Mouse (Mus musculus): ENCODE data around the gene Rasal2.
"Not testable (repeated sequence)": the region's sequence is repeated elsewhere in the genome, so short reads cannot be mapped to it uniquely, and the experiment has no call there.

Gene Rasal2

DNA sequence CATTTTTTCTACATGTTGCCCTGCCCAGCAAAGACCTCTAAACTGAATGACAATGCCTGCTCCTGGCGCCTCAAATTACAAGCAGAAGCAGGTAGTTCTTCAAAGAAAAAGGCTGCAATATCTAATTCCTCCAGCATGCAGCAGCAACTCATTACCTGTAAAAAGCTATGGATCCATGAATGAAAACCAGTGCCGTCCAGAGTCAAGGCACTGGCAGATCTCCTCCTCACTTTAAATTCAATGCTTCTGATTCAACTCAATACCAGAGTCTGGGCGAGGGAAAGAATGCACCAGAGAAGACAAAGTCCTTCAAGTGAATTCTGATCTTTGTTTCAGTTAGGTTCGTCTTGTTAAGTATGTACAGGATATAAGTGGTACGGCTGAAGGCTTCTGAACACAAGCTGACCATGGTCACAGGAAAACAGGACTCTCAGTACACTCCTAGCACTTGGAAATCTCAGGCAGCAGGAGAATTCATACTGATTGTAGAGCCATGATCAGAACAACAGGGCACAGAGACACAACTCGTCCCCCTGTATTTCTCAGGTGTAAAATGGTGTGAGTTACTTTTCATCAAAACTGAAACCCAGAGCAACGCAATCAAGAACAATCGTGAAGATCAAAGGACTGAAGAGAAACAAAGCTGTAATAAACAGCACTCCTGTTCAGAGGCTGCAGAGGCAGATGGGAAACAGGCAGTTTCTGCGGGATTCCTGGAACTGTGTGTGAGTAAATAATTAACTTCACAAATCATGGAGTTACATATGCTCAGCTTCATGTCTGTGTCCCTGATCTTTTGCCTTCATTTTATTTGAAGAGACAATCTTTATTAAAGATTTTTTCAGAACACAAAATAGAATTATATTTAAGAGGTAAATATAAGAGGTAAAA, 158.6 kb downstream of the Rasal2 start:
- Histone ChIP-seq H3K36me3 (ENCODE audit: control insufficient read depth, insufficient read depth, low read length, poor library complexity, severe bottlenecking) (no peaks in the 10 kb centered on the region), H3K27me3 (ENCODE audit: control insufficient read depth, insufficient read depth, low read length, poor library complexity, severe bottlenecking) (no peaks in the 10 kb centered on the region)
- no peak for DNase-seq (ENCODE audit: low read depth, low spot score)

DNA sequence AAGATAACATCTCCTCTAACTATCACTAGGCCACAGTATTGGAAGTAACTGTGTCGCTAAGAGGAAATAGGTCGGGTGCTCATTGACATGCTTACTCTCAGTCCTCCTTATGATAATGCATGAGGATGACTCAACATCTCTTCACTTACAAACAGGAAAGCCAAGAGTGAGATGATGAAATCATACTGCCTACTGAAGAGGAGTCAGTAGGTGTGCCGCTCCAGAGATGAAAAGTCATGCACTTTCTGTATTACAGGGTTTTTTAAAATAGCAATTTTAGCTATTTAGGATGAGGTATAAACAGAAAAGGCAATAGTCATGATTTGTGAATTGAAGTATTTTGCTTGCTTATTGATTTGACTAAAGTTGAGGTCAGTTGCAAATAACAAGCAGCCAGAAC, 164.3 kb downstream of the Rasal2 start:
- H3K27me3 ChIP-seq (ENCODE audit: control insufficient read depth, insufficient read depth, low read length, poor library complexity, severe bottlenecking), result no peaks in the 10 kb centered on the region
- no peaks in the 10 kb centered on the region for H3K36me3 ChIP-seq (ENCODE audit: control insufficient read depth, insufficient read depth, low read length, poor library complexity, severe bottlenecking)
- no peak for DNase-seq (ENCODE audit: low read depth, low spot score)

DNA sequence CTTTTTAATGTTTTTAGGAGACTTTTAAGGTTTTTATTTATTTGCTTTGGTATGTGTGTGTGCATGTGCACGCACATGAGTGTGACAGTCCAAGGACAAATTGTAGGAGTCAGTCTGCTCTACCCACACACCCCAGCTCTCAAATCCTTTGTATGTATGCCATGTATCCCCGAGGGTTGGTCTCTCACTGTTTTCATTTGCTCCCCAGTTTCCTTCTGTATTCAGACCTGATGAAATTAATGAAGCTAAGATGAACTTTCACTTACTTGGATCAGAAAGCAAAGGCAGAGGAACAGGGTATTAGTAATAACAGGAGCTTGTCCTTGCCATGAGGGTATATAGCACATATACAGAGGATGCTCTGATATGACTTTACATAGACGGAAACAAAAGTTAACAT, 165.1 kb downstream of the Rasal2 start:
- no peaks in the 10 kb centered on the region for H3K27me3 ChIP-seq (ENCODE audit: control insufficient read depth, insufficient read depth, low read length, poor library complexity, severe bottlenecking)
- H3K36me3 ChIP-seq (ENCODE audit: control insufficient read depth, insufficient read depth, low read length, poor library complexity, severe bottlenecking), result no peaks in the 10 kb centered on the region
- no peak for DNase-seq (ENCODE audit: low read depth, low spot score)

DNA sequence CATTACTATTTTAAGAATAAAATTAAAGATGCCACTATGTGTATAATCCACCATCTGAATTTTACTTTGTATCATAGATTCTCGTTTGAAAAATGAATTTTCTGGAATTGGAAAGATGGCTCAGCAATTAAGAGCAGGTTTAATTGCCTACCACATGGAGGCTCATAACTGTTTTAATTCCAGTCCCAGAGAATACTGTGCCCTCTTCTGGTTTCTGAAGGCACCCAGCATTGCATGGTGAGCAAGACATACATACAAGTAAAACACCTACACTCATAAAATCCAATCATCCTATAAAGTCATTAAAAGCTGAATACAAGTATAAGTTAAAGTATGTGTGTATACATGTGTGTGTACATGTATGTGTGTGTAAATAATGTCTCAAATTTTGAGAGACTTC, 165.6 kb downstream of the Rasal2 start:
- Histone ChIP-seq H3K36me3 (ENCODE audit: control insufficient read depth, insufficient read depth, low read length, poor library complexity, severe bottlenecking) (no peaks in the 10 kb centered on the region), H3K27me3 (ENCODE audit: control insufficient read depth, insufficient read depth, low read length, poor library complexity, severe bottlenecking) (no peaks in the 10 kb centered on the region)
- no peak for DNase-seq (ENCODE audit: low read depth, low spot score)

DNA sequence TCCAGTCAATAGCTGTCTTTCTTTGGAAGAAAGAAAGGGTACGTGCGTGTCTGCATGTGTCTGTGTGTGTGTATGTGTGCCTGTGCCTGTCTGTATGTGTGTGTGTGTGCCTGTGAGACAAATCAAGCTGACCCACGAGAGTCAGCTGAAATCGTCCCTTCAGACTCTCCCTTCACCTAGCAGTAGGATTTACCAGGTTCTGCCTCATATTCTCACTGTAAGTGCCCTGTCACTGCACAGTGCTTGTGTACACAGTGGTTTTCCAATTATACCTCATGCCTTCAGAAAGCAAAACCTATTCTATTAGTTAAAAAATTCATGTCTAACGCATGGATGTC, 168.0 kb downstream of the Rasal2 start:
- no peaks in the 10 kb centered on the region for H3K27me3 ChIP-seq (ENCODE audit: control insufficient read depth, insufficient read depth, low read length, poor library complexity, severe bottlenecking)
- DNase-seq (ENCODE audit: low read depth, low spot score), result no peak
- H3K36me3 ChIP-seq (ENCODE audit: control insufficient read depth, insufficient read depth, low read length, poor library complexity, severe bottlenecking), result no peaks in the 10 kb centered on the region

DNA sequence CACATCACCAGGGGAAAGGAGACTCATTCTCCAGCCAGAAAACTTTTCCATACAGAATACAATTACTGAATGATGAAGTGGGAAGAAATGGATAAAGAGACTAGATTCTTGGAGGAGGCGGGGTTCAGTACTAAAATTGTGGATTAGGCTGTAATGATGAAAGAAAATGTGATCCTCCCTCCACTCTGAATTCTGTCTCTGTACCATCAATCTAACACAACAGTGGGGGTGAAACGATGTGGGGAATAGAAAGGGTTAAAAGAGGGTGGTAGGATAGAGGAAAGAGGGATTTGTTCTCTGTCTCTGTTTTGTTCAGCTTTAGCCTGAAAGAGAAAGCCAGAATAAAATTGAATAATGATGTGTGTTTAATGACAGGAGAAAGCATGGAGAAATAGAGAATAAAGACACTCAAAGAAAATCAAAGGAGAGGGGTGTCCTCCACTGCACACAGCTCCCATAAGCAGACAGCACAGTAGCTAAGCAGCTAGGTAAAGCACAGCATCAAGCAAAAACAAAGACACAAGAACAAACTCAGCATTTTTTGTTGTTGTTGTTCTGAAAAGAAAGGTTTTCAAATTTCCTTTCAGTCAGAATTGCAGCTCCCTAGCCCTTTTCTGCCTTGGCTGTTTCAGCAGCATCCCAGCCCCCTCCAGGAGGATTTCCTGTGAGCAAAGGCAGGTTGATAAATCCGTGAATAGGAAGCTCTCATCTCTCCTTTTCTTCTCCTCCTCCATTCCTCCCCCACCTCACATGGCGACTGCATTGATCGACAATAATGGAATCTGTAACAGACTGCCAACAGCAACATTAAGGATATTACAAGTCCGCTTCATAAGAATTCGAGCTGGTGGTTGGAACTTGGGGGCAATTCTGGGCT, 168.6 kb downstream of the Rasal2 start:
- Histone ChIP-seq H3K36me3 (ENCODE audit: control insufficient read depth, insufficient read depth, low read length, poor library complexity, severe bottlenecking) (no peaks in the 10 kb centered on the region), H3K27me3 (ENCODE audit: control insufficient read depth, insufficient read depth, low read length, poor library complexity, severe bottlenecking) (no peaks in the 10 kb centered on the region)
- no peak for DNase-seq (ENCODE audit: low read depth, low spot score)

DNA sequence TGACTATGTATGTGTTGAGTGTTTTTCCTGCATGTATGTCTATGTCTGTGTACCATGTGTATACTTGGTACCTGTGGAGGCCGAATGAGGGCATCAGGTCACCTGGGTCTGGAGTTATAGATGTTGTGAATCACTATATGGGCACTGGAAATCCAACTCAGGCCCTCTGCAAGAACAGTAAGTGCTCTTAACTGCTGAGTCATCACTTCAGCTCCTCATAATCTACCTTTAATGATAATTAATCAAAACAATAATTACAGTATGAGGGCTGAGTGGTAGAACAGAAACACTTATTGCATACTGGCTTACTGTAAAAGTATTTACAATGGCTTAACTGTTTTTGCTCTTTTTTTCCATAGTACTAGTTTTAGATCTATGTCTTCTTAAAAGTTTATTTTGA, 172.7 kb downstream of the Rasal2 start:
- no peak for DNase-seq (ENCODE audit: low read depth, low spot score)
- H3K27me3 ChIP-seq (ENCODE audit: control insufficient read depth, insufficient read depth, low read length, poor library complexity, severe bottlenecking), result no peaks in the 10 kb centered on the region
- H3K36me3 ChIP-seq (ENCODE audit: control insufficient read depth, insufficient read depth, low read length, poor library complexity, severe bottlenecking), result no peaks in the 10 kb centered on the region

DNA sequence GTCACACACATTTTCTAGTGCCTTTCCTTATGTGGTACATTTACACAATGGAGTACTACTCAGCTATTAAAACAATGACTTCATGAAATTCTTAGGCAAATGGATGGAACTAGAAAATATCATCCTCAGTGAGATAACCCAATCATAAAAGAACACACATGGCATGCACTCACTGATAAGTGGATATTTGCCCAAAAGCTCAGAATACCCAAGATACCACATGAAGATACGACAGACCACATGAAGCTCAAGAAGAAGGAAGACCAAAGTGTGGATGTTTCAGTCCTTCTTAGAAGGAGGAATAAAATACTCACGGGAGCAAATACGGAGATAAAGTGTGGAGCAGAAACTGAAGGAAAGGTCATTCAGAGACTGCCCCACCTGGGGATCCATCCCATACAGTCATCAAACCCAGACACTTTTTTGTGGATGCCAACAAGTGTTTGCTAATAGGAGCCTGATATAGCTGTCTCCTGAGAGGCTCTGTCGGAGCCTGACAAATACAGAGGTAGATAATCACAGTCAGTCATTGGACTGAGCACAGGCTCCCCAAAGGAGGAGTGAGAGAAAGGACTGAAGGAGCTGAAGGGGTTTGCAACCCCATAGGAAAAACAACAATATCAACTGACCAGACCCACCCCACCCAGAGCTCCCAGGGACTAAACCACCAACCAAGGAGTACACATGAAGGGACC, 175.6 kb downstream of the Rasal2 start:
- DNase-seq (ENCODE audit: low read depth, low spot score); H3K27me3 ChIP-seq (ENCODE audit: control insufficient read depth, insufficient read depth, low read length, poor library complexity, severe bottlenecking); H3K36me3 ChIP-seq (ENCODE audit: control insufficient read depth, insufficient read depth, low read length, poor library complexity, severe bottlenecking): not testable (repeated sequence)

DNA sequence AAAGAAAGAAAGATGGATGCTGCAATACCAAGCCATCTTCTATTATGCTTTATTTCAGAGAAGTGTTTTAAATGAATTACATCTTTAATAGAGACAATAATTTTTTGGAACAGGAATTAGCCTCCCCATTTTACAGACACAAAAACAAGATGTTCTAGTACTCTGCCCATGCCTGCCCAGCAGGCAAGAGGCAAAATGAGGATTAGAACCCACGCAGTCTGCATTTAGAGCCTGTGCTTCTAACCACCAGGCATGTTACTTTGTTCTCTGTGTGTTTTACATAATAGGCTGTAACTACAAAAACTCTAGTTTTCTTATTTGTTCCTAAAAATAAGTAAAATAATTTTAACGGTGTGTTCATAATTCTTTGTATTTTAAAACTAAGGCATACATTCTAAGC, 178.9 kb downstream of the Rasal2 start:
- DNase-seq (ENCODE audit: low read depth, low spot score), result no peak
- Histone ChIP-seq H3K27me3 (ENCODE audit: control insufficient read depth, insufficient read depth, low read length, poor library complexity, severe bottlenecking) (no peaks in the 10 kb centered on the region), H3K36me3 (ENCODE audit: control insufficient read depth, insufficient read depth, low read length, poor library complexity, severe bottlenecking) (no peaks in the 10 kb centered on the region)

DNA sequence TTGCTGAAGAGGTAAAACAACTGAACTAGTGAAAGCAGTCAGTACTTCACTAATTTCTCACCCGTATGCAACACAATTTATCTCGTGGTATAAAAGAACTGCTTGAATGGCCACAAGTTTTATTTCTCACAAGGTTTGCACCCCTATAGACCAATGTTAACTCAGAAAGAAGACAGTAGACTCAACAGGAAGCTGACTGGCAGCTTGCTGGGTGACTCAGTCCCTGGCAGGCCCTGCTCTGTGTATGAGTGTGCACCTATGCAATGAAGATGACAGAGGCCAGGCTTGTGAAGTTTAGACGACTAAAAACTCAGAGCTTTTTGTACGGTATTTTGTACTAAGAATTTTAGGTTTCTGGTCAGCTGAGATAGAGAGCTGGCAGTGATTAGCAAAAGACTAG, 180.0 kb downstream of the Rasal2 start:
- Histone ChIP-seq H3K27me3 (ENCODE audit: control insufficient read depth, insufficient read depth, low read length, poor library complexity, severe bottlenecking) (no peaks in the 10 kb centered on the region), H3K36me3 (ENCODE audit: control insufficient read depth, insufficient read depth, low read length, poor library complexity, severe bottlenecking) (no peaks in the 10 kb centered on the region)
- DNase-seq (ENCODE audit: low read depth, low spot score), result no peak

DNA sequence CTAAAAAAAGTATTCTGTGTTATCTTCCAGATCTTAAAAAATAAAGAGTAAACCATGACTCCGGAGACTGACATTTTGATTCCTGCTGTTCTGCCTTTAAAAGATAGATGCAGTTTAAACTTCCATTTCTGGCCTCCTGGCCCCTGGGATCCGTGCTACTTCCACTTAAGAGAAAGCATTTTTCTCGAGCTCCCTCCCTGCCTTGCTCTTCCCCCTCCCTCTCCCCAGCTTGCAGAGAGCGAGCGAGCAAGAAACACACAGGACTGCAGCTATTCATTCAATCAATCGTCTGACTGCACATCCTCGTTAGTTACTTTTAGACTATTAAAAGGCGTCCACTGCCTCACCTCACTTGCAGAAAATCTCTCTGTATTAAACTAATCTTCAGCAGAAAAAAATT, 181.4 kb downstream of the Rasal2 start:
- no peaks in the 10 kb centered on the region for H3K27me3 ChIP-seq (ENCODE audit: control insufficient read depth, insufficient read depth, low read length, poor library complexity, severe bottlenecking)
- DNase-seq (ENCODE audit: low read depth, low spot score), result no peak
- H3K36me3 ChIP-seq (ENCODE audit: control insufficient read depth, insufficient read depth, low read length, poor library complexity, severe bottlenecking), result no peaks in the 10 kb centered on the region

DNA sequence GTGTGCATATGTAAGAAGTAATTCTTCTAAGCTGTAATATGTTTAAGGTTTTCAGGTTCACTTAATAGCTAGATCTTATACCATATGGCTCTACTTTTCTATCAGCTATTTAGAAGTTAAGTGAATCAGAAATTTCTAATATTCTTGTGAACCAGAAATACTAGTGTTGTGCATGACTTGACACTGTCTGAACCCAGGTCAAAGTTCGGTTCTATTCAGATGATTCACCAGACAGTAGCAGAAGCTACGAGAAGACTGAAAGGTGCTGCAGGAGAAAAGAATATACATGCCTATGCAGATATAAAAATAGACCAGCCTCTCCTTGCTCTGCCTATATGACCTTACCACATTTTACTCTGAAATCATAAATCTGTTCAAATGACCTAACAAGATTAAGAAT, 182.0 kb downstream of the Rasal2 start:
- no peak for DNase-seq (ENCODE audit: low read depth, low spot score)
- Histone ChIP-seq H3K27me3 (ENCODE audit: control insufficient read depth, insufficient read depth, low read length, poor library complexity, severe bottlenecking) (no peaks in the 10 kb centered on the region), H3K36me3 (ENCODE audit: control insufficient read depth, insufficient read depth, low read length, poor library complexity, severe bottlenecking) (no peaks in the 10 kb centered on the region)

DNA sequence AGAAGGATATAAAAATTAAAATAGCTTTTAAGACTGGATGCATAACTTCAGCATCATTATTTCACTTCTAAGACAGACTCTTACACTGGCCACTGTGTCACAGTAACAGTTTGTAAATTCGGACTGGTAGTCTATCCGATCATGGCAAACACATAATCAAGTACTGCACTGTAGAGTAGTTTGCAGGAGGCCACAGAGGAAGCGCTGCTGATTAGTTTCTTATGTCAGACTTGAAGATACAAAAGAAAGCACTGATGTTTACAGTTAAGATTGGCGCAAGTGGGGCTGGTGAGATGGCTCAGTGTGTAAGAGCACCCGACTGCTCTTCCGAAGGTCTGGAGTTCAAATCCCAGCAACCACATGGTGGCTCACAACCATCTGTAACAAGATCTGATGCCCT, 187.4 kb downstream of the Rasal2 start:
- Histone ChIP-seq H3K36me3 (ENCODE audit: control insufficient read depth, insufficient read depth, low read length, poor library complexity, severe bottlenecking) (no peaks in the 10 kb centered on the region), H3K27me3 (ENCODE audit: control insufficient read depth, insufficient read depth, low read length, poor library complexity, severe bottlenecking) (no peaks in the 10 kb centered on the region)
- DNase-seq (ENCODE audit: low read depth, low spot score), result no peak

DNA sequence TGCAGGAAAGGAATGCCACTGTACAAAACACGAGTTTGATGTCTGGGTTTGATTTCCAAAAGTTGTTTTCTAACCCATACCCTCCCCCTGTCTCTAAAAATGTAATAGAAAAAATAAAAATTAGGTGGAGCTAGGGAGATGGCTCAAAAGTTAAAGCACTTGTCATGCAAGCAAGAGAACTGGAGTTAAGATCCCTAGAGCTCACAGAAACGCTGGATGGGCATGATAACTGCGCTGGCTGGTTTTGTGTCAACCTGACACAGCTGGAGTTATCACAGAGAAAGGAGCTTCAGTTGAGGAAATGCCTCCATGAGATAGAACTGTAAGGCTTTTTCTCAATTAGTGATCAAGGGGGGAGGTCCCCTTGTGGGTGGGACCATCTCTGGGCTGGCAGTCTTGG, 191.5 kb downstream of the Rasal2 start:
- DNase-seq (ENCODE audit: low read depth, low spot score), result no peak
- H3K36me3 ChIP-seq (ENCODE audit: control insufficient read depth, insufficient read depth, low read length, poor library complexity, severe bottlenecking), result no peaks in the 10 kb centered on the region
- no peaks in the 10 kb centered on the region for H3K27me3 ChIP-seq (ENCODE audit: control insufficient read depth, insufficient read depth, low read length, poor library complexity, severe bottlenecking)

DNA sequence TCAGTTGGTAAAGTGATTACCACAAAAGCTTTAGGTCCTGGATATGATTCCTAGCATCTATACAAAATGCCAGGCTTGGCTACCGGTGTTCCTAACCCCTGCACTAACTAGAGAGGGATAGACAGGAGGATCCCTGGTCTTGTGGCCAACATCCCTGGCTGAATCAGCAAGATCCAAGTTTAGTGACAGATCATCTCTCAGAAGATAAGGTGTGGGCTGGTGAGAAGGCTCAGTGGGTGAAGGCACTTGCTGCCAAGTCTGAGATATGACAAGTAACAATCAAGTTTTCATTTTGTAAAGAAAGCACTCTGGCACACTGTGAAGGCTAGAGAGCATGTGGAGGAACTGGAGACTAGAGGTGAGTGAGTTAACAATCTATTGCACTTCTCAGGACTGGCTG, 191.9 kb downstream of the Rasal2 start:
- Histone ChIP-seq H3K36me3 (ENCODE audit: control insufficient read depth, insufficient read depth, low read length, poor library complexity, severe bottlenecking) (no peaks in the 10 kb centered on the region), H3K27me3 (ENCODE audit: control insufficient read depth, insufficient read depth, low read length, poor library complexity, severe bottlenecking) (no peaks in the 10 kb centered on the region)
- DNase-seq (ENCODE audit: low read depth, low spot score), result no peak
